Mouse (Mus musculus): ENCODE results near the gene Pxk. TPM values are rescaled to one million over a fixed set of nuclear protein-coding genes. Genes with fewer than 3 reads are reported as not detected.
"Not testable (repeated sequence)": the region's sequence is repeated elsewhere in the genome, so short reads cannot be mapped to it uniquely, and the experiment has no call there.

Pxk gene
- polyA plus RNA-seq, 1 experiment from 2014 or later: 12.4 TPM

DNA sequence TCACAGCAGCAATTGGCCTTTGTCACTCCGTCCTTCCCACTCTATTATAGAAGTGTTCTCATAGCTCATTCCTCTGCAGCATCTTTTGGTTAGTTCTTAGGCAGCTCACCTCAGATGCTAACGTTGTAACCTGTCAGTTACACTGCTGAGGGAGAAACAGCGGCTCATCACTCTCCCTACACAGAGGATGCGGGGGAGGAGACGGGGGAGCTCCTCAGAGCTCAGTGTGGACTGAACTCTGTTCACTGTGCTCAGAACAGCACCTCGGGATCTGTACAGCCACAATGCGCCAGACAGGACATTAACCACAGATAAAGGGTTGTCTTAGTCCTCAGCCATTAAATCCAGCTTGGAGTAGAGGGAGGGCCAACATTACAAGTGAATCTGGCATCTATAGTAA is 66.5 kb downstream of the Pxk start:
- WGBS (ENCODE audit: insufficient replicate concordance): 69% methylated on average over 7 of the region's 7 CpGs
- Histone ChIP-seq H3K4me3 (ENCODE audit: low read depth, low read length) (no peak overlapping the region), H3K27me3 (ENCODE audit: control insufficient read depth, insufficient read depth, low read depth, low read length) (no peaks in the 10 kb centered on the region), H3K4me2 (ENCODE audit: low read depth, low read length) (no peak overlapping the region), H3K36me3 (ENCODE audit: control insufficient read depth, insufficient read depth) (peaks cover 26% of the 10 kb centered on the region), H3K4me1 (ENCODE audit: control insufficient read depth, low read depth, low read length) (no peaks in the 10 kb centered on the region), H3K9ac (ENCODE audit: low read depth, low read length) (no peak overlapping the region), H3K9me3 (replicated peaks; ENCODE audit: control insufficient read depth, low read length) (no peaks in the 10 kb centered on the region), H3K27ac (ENCODE audit: low read length) (no peak overlapping the region)
- no peak for ATAC-seq (ENCODE audit: low read depth)

DNA sequence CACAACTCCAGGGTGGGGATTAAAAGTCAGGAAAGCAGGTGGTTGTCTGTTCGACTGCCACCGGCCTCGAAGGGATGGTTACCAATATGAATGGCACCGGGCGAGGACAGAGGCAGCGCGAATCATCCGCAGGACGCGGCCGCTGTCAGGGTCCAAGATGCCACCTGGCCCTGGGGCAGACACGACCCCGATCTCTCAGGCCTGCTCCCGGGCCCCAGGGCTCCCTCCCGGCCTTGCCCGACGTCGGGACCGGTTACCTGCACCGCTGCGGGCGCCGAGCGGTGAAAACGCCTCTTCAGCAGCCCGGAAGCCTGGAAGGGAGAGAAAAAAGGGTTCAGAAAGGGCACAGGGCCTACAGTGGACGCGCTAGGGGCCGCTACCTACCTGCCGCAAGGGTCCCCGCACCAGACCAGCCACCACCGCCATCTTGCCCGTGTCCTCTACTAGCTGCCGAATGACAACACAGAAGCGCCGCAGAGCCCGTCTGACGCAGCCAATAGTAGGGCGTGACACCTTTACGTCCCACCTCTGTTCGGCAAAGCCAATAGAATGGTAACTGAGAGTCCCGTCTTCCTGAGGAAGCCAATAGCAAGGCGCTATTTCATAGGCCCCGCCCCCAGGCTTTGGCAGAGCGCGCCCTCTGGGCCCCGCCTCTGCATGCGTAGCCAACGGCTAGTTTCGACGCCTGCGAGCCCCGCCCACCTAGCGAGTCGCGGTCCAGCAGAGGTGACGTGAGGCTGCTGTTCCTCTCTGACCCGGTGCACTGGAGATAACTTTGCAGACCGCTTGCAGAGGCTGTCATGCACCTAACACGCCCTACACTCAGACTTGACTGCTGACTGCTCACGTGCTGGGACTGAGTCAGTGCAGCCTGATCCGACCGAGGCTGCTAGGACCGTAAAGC is 74.7 kb downstream of the Pxk start, which contains the start of gene Pdhb:
Gene Pdhb (minus strand): TSS at position 519 of the 904 bp plus-strand sequence.
- peak within 1 kb of the TSS; percentile 98 for H3K4me3 ChIP-seq (ENCODE audit: low read depth, low read length)
- ATAC-seq (ENCODE audit: low read depth): peak; percentile 97
- under 1% methylated on average over 64 of the region's 64 CpGs for WGBS (ENCODE audit: insufficient replicate concordance)

DNA sequence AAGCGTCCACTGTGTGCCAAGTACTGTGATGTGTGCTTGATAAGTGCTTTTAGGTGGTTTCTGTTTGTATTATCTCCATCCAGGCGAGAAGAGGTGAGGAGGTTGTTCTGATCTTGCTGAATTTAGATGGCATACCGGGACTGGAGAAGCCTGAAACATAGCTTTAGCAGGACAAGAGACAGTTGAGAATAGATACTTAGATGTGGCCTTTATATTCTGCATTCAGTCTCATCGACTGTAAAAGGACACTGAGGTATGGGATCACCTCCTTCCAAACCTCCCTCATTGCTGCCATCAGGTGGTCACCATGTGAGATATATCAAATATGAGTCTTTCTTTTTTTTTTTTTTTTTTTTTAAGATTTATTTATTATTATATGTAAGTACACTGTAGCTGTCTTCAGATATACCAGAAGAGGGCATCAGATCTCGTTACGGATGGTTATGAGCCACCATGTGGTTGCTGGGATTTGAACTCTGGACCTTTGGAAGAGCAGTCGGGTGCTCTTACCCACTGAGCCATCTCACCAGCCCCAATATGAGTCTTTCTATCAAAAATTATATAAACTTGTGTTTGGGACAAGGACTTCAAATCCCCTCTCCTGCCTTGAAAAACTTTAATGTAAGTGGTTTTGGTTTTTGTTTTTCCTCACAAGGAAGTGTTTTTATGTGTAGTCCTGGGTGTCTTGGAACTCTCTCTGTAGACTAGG is 75.7 kb downstream of the Pxk start:
- Histone ChIP-seq H3K4me2 (ENCODE audit: low read depth, low read length) (peak overlapping the region; percentile 96), H3K36me3 (ENCODE audit: control insufficient read depth, insufficient read depth) (peaks cover 12% of the 10 kb centered on the region), H3K4me1 (ENCODE audit: control insufficient read depth, low read depth, low read length) (peaks cover 10% of the 10 kb centered on the region), H3K27ac (ENCODE audit: low read length) (peak overlapping the region; percentile 88), H3K9ac (ENCODE audit: low read depth, low read length) (peak overlapping the region; percentile 51), H3K4me3 (ENCODE audit: low read depth, low read length) (peak overlapping the region; percentile 66)
- H3K27me3 ChIP-seq (ENCODE audit: control insufficient read depth, insufficient read depth, low read depth, low read length); ATAC-seq (ENCODE audit: low read depth); H3K9me3 ChIP-seq (replicated peaks; ENCODE audit: control insufficient read depth, low read length): not testable (repeated sequence)
- 14% methylated on average over 5 of the region's 7 CpGs for WGBS (ENCODE audit: insufficient replicate concordance)

More for the DNA sequence above, 74.7 kb downstream of the Pxk start, which contains the start of gene Pdhb:
- no peaks in the 10 kb centered on the region for H3K9me3 ChIP-seq (replicated peaks; ENCODE audit: control insufficient read depth, low read length)
- H3K9ac ChIP-seq (ENCODE audit: low read depth, low read length): peak within 1 kb of the TSS; percentile 97
- peaks cover 12% of the 10 kb centered on the region for H3K36me3 ChIP-seq (ENCODE audit: control insufficient read depth, insufficient read depth)
- H3K4me2 ChIP-seq (ENCODE audit: low read depth, low read length): peak within 1 kb of the TSS; percentile 96
- no peaks in the 10 kb centered on the region for H3K27me3 ChIP-seq (ENCODE audit: control insufficient read depth, insufficient read depth, low read depth, low read length)
- H3K4me1 ChIP-seq (ENCODE audit: control insufficient read depth, low read depth, low read length): peaks cover 10% of the 10 kb centered on the region
- peak within 1 kb of the TSS; percentile 89 for H3K27ac ChIP-seq (ENCODE audit: low read length)

DNA sequence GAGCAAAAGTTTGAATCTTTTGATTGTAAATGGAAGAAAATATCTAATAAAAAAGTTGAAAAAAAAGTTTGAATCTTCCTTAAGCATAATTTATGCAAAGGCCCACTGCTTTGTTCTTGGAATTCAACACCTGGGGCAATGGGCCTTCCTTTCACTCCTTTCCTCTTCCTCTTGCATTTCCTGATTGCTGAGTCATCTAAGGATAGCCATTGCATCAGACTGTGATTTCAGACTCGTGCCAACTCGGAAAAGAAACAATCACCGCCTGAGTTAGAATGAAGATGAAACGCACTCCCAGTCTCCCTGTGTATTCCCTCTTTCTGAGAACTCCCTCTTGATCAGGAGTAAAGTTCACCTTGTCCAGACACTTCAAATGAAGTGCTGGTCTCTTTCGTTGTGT is 76.6 kb downstream of the Pxk start:
- Histone ChIP-seq H3K9me3 (replicated peaks; ENCODE audit: control insufficient read depth, low read length) (no peaks in the 10 kb centered on the region), H3K4me2 (ENCODE audit: low read depth, low read length) (no peak overlapping the region), H3K4me3 (ENCODE audit: low read depth, low read length) (no peak overlapping the region), H3K4me1 (ENCODE audit: control insufficient read depth, low read depth, low read length) (peaks cover 10% of the 10 kb centered on the region), H3K36me3 (ENCODE audit: control insufficient read depth, insufficient read depth) (peaks cover 4% of the 10 kb centered on the region), H3K27me3 (ENCODE audit: control insufficient read depth, insufficient read depth, low read depth, low read length) (no peaks in the 10 kb centered on the region), H3K9ac (ENCODE audit: low read depth, low read length) (no peak overlapping the region), H3K27ac (ENCODE audit: low read length) (no peak overlapping the region)
- no peak for ATAC-seq (ENCODE audit: low read depth)
- WGBS (ENCODE audit: insufficient replicate concordance): 63% methylated on average over 5 of the region's 5 CpGs

DNA sequence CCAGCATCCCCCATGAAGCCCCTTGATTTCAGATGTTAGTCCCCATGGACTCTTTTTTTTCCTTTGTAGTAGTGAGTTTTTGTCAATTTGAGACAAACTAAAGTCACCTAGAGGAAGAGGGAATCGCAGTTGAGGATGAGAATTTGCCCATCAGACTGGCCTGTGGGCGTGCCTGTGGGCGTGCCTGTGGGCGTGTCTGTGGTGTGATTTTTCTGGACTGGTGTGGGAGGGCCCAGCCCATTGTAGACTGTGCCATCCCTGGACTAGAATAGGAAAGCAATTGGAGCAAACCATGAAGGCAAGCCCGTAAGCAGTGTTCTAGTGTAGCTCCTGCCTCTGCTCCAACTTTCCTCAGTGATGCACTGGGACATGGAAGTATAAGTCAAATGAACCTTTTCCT is 78.2 kb downstream of the Pxk start:
- Histone ChIP-seq H3K9me3 (replicated peaks; ENCODE audit: control insufficient read depth, low read length) (no peaks in the 10 kb centered on the region), H3K4me2 (ENCODE audit: low read depth, low read length) (no peak overlapping the region), H3K27me3 (ENCODE audit: control insufficient read depth, insufficient read depth, low read depth, low read length) (no peaks in the 10 kb centered on the region), H3K9ac (ENCODE audit: low read depth, low read length) (no peak overlapping the region), H3K4me1 (ENCODE audit: control insufficient read depth, low read depth, low read length) (peaks cover 10% of the 10 kb centered on the region), H3K4me3 (ENCODE audit: low read depth, low read length) (no peak overlapping the region), H3K36me3 (ENCODE audit: control insufficient read depth, insufficient read depth) (no peaks in the 10 kb centered on the region), H3K27ac (ENCODE audit: low read length) (no peak overlapping the region)
- ATAC-seq (ENCODE audit: low read depth): no peak
- WGBS (ENCODE audit: insufficient replicate concordance): 26% methylated on average over 5 of the region's 5 CpGs

DNA sequence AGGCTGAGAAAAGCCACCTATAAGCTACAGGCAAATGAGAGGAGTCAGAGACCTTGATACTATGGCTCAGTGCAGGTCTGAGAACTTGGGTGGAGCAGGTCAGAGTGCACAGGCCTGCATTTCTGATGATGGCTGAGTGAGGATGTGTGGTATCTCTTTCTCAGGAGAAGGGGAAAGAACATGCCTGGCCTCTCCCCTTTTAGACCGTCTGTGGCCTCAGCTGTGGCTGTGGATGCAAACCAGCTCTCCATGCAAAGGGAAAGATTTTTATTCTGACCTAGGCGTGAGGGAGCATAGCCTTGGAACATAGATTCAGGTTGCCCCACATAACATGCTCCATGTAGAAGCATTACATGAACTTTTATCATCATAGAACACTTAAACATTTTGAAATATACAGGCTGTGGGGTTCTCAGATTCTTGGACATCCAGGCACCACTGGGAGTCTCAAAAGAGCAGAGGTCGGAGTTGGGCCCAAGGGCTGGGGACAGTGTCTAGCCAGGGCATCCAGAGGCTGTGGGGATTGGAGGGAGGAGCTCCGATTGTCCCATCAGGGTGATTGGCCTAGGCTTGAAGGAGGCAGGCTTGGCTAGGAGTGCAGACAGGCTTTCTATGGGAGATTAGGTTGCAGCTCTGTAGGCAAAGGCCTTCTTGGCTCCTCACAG is 82.5 kb downstream of the Pxk start:
- no peak overlapping the region for H3K27ac ChIP-seq (ENCODE audit: low read length)
- H3K4me3 ChIP-seq (ENCODE audit: low read depth, low read length): no peak overlapping the region
- H3K9me3 ChIP-seq (replicated peaks; ENCODE audit: control insufficient read depth, low read length): no peaks in the 10 kb centered on the region
- WGBS (ENCODE audit: insufficient replicate concordance): 58% methylated on average over 4 of the region's 4 CpGs
- no peaks in the 10 kb centered on the region for H3K4me1 ChIP-seq (ENCODE audit: control insufficient read depth, low read depth, low read length)
- no peak for ATAC-seq (ENCODE audit: low read depth)
- H3K27me3 ChIP-seq (ENCODE audit: control insufficient read depth, insufficient read depth, low read depth, low read length): no peaks in the 10 kb centered on the region
- H3K9ac ChIP-seq (ENCODE audit: low read depth, low read length): no peak overlapping the region
- no peaks in the 10 kb centered on the region for H3K36me3 ChIP-seq (ENCODE audit: control insufficient read depth, insufficient read depth)
- H3K4me2 ChIP-seq (ENCODE audit: low read depth, low read length): no peak overlapping the region

DNA sequence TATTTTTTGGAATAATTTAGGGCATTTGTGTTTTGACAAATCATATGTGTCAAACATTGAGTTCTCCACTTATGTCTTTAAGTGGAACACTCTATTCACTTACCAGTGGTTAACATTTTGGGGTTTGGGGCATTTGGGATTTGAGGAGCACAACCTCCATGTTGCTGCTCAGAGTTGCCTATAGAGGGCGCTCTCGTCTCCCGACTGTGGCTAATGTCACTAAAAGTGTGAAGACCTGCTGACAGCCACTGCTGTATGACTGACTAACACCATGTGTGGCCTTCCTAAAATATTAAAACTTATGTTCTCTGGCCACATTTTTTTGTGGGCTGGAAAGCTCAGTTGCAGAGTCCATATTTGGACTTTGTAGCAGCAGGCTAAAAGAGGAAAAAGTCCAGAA is 85.3 kb downstream of the Pxk start:
- no peaks in the 10 kb centered on the region for H3K9me3 ChIP-seq (replicated peaks; ENCODE audit: control insufficient read depth, low read length)
- no peak overlapping the region for H3K4me3 ChIP-seq (ENCODE audit: low read depth, low read length)
- no peaks in the 10 kb centered on the region for H3K27me3 ChIP-seq (ENCODE audit: control insufficient read depth, insufficient read depth, low read depth, low read length)
- H3K4me2 ChIP-seq (ENCODE audit: low read depth, low read length): no peak overlapping the region
- no peak overlapping the region for H3K27ac ChIP-seq (ENCODE audit: low read length)
- no peak overlapping the region for H3K9ac ChIP-seq (ENCODE audit: low read depth, low read length)
- no peak for ATAC-seq (ENCODE audit: low read depth)
- 45% methylated on average over 3 of the region's 3 CpGs for WGBS (ENCODE audit: insufficient replicate concordance)
- H3K4me1 ChIP-seq (ENCODE audit: control insufficient read depth, low read depth, low read length): no peaks in the 10 kb centered on the region
- no peaks in the 10 kb centered on the region for H3K36me3 ChIP-seq (ENCODE audit: control insufficient read depth, insufficient read depth)

DNA sequence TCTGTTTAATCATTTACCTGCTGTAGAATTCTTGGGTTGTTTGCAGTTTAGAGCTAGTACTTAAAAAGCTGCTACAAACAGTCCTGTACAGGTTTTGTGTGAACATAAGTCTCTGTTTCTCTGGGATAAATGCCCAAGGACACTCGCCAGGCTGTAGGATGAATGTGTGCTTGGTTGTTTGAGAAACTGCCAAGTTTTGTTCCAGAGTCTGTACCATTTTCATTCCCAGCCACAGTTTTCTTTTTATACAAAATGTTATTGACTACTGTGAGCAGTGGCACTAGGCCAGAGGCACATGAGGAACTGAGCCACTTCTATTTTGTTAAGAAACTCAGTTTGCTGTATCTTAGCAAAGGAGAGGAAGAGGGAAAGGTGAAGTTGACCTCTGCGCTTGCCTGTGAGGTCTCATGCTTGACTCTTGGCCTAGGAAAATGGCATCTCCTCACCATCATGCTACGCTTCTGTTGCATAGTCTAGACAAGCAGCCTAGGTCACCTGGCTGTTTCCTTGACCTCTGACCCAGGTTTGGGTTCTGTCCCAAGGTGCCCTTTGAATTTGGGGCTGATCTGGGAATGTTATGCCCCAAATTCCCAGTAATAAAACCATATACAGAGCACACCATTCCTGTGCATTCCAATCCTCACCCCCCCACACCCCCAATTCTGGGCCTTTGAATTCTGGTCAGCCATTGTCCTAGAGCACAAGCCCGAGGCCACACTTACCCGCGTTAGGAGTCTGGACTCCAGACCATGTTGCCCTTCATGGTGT is 88.5 kb downstream of the Pxk start:
- Histone ChIP-seq H3K9me3 (replicated peaks; ENCODE audit: control insufficient read depth, low read length) (no peaks in the 10 kb centered on the region), H3K4me2 (ENCODE audit: low read depth, low read length) (no peak overlapping the region), H3K36me3 (ENCODE audit: control insufficient read depth, insufficient read depth) (no peaks in the 10 kb centered on the region), H3K4me3 (ENCODE audit: low read depth, low read length) (no peak overlapping the region), H3K4me1 (ENCODE audit: control insufficient read depth, low read depth, low read length) (no peaks in the 10 kb centered on the region), H3K27me3 (ENCODE audit: control insufficient read depth, insufficient read depth, low read depth, low read length) (no peaks in the 10 kb centered on the region), H3K9ac (ENCODE audit: low read depth, low read length) (no peak overlapping the region), H3K27ac (ENCODE audit: low read length) (no peak overlapping the region)
- no peak for ATAC-seq (ENCODE audit: low read depth)
- WGBS (ENCODE audit: insufficient replicate concordance): 68% methylated on average over 6 of the region's 6 CpGs
